Mouse (Mus musculus) heart, embryonic 16.5 days (tissue): ENCODE data around the gene Fbln1. TPM values are rescaled to one million over a fixed set of nuclear protein-coding genes. Genes with fewer than 3 reads are reported as not detected.

ENCODE experiments used
- ATAC-seq: fragments of 200-750 bp; cut with Nextera tagmentation; replicated peaks from 2 replicates; pipeline ENCODE4 v1.8.0; 2017; ENCODE audit warnings: moderate number of reproducible peaks; ENCODE audit not compliant: insufficient read depth, low FRiP score; ENCODE audit errors: extremely low read depth
- H3K27ac ChIP-seq: fragments of 300-500 bp; sonication (generic); 2 replicates; pipeline ENCODE4 v1.5.1; 2014; ENCODE audit warnings: mild to moderate bottlenecking, low read length, control low read depth, moderate library complexity
- H3K27me3 ChIP-seq: fragments of 300-500 bp; sonication (generic); 2 replicates; pipeline ENCODE4 v1.6.1; 2014; ENCODE audit warnings: low read length, mixed read lengths; ENCODE audit not compliant: control insufficient read depth, insufficient read depth
- H3K36me3 ChIP-seq: fragments of 300-500 bp; sonication (generic); 2 replicates; pipeline ENCODE4 v1.6.1; 2014; ENCODE audit not compliant: control insufficient read depth, insufficient read depth
- H3K4me1 ChIP-seq: fragments of 300-500 bp; sonication (generic); 2 replicates; pipeline ENCODE4 v1.6.1; 2014; ENCODE audit warnings: low read length, mixed read lengths; ENCODE audit not compliant: control insufficient read depth, insufficient read depth
- H3K4me2 ChIP-seq: fragments of 300-500 bp; sonication (generic); 2 replicates; pipeline ENCODE4 v1.6.1; 2014; ENCODE audit warnings: low read depth, mild to moderate bottlenecking, control low read depth, low read length
- H3K4me3 ChIP-seq: fragments of 300-500 bp; sonication (generic); 2 replicates; pipeline ENCODE4 v1.5.1; 2014; ENCODE audit warnings: mild to moderate bottlenecking, control low read depth, low read length
- H3K9ac ChIP-seq: fragments of 300-500 bp; sonication (generic); 2 replicates; pipeline ENCODE4 v1.6.1; 2014; ENCODE audit warnings: low read length, control low read depth
- H3K9me3 ChIP-seq: fragments of 300-500 bp; sonication (generic); replicated peaks from 2 replicates; pipeline ENCODE4 v1.6.1; 2016; ENCODE audit warnings: low read length; ENCODE audit not compliant: control insufficient read depth
- WGBS: fragments of 180-500 bp; shearing (Covaris S2); extraction: QIAGEN DNeasy Blood & Tissue Kit; methylation state at CpG from one replicate; pipeline ENCODE4 v1.1.7; 2014; 5-methylcytosine and 5-hydroxymethylcytosine counted together
- polyA plus RNA-seq: library from polyadenylated mRNA; unstranded; fragments of >200 nt; fragmentation: Nextera tagmentation; extraction: Ambion mirVana; gene quantifications from 2 replicates; pipeline ENCODE4 v1.2.1, GENCODE M21; 2015

The Fbln1 gene
- polyA plus RNA-seq, 1 experiment from 2014 or later = 109 TPM

DNA sequence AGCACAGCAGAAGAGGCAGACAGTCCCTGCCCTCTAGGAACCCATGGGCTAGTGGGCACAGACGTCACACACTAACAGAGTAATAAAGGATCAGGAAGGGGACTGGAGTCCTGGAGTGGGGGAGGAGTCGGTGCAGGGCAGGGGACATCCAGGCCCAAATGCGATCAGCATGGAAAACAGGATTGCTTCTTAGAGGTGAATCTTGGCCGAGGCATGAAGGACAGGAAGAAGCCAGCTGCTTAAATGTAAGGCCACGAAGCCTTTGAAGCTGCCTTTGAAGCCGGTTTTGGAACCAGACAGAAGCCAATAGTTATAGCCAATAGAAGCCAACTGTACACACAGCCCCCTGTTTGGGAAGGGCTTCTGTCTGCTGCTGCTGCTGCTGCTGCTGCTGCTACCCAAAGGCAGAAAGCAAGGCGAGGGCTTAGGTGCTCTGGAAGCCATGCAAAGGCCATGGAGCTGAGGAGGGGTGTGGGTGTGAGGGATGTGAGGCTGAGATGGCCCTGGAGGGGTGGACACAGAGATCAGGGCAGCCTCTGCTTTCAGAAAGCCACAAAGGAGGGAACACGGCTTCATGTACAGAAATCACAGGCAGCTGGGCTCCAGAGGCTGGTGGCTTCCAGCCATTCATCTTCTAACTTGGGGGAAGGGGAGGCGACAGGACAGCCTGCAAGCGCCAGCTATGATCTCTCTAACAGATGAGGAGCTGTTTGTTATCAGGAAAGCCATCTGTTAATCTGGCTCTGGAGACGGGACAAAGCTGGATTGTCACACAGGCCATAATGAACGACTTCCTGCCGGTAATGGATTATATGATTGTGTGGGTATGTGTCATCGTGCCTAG lies 5.1 kb upstream of the Fbln1 start:
- no peak overlapping the region for H3K9ac ChIP-seq
- H3K27me3 ChIP-seq = peaks cover 8% of the 10 kb centered on the region
- H3K4me2 ChIP-seq = no peak overlapping the region
- no peaks in the 10 kb centered on the region for H3K9me3 ChIP-seq
- no peak overlapping the region for H3K27ac ChIP-seq
- peaks cover 2% of the 10 kb centered on the region; the same call in 1 of the 2 replicates for H3K4me1 ChIP-seq
- H3K36me3 ChIP-seq = no peaks in the 10 kb centered on the region
- WGBS = 53% methylated on average over 14 of the region's 14 CpGs
- no peak overlapping the region for H3K4me3 ChIP-seq
- ATAC-seq = no peak

DNA sequence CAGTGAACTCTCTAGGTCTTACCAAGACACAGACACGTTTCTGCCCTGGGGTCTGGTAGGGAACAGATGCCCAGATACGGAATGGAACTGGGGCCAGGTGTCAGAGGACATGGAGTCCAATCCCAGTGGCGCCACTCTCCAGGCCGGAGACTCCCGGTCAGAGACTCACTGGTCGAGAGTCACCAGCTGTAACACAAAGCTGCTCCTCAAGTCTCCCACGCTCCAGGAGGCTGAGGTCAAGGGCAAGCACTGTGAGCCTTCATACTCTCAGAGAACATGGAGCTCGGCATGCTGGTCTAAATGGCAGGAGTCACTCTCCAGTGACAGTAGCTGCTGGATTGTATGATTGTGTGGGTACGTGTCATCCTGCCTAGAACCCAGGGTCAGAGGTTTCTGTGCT lies 3.5 kb upstream of the Fbln1 start:
- peaks cover 12% of the 10 kb centered on the region for H3K4me1 ChIP-seq
- no peak for ATAC-seq
- H3K9ac ChIP-seq = no peak overlapping the region
- no peak overlapping the region for H3K4me3 ChIP-seq
- no peaks in the 10 kb centered on the region for H3K36me3 ChIP-seq
- peaks cover 8% of the 10 kb centered on the region for H3K27me3 ChIP-seq
- no peak overlapping the region for H3K27ac ChIP-seq
- H3K4me2 ChIP-seq = no peak overlapping the region
- H3K9me3 ChIP-seq = no peaks in the 10 kb centered on the region
- 76% methylated on average over 9 of the region's 9 CpGs for WGBS

DNA sequence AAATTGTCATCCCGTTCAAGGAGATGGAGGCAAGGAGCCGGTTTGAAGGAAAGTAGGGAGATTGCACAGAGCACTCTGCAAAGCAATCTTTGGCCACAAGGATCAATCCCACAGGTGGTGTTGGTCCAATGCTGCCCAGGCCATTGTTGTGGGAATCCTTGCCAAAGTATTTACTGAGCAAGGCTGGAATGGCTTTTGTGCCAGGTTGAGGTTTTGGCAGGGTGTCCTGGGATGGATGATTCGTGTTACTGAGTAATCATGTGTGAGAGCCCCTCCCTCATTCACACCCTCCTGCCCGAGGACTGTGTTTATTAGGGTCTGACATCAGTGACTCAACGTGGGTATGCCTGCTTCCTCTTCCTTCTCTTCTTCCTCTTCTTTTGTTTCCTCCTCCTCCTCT lies 3.0 kb upstream of the Fbln1 start:
- H3K9me3 ChIP-seq = no peaks in the 10 kb centered on the region
- H3K4me2 ChIP-seq = no peak overlapping the region
- H3K4me3 ChIP-seq = no peak overlapping the region
- ATAC-seq = no peak
- no peaks in the 10 kb centered on the region for H3K36me3 ChIP-seq
- peaks cover 8% of the 10 kb centered on the region for H3K27me3 ChIP-seq
- H3K9ac ChIP-seq = no peak overlapping the region
- WGBS = 67% methylated on average over 5 of the region's 5 CpGs
- peaks cover 18% of the 10 kb centered on the region for H3K4me1 ChIP-seq
- H3K27ac ChIP-seq = no peak overlapping the region

DNA sequence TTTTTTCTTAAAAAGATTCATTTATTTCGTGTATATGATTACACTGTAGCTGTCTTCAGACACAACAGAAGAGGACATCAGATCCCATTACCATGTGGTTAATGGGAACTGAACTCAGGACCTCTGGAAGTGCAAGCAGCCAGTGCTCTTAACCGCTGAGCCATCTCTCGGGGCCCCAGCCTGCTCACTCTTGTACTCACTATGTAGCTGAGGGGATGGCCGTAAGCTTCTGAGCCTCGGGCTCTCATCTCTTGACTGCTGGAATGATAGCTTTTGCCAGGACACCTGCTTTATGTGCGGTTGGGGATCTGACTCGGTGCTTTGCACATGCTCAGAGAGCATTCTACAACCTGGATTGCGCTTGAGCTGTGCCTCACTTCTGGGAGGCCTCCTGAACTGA lies 1.4 kb upstream of the Fbln1 start:
- 0 out of 2 replicates have a peak, but pooled peaks cover 3% of the 10 kb centered on the region for H3K9me3 ChIP-seq
- H3K4me3 ChIP-seq = no peak overlapping the region
- H3K27ac ChIP-seq = no peak overlapping the region
- peaks cover 3% of the 10 kb centered on the region; the same call in 1 of the 2 replicates for H3K36me3 ChIP-seq
- H3K4me2 ChIP-seq = no peak overlapping the region
- ATAC-seq = no peak
- peaks cover 26% of the 10 kb centered on the region for H3K4me1 ChIP-seq
- H3K9ac ChIP-seq = no peak overlapping the region
- H3K27me3 ChIP-seq = peaks cover 8% of the 10 kb centered on the region; the same call in 1 of the 2 replicates
- 71% methylated on average over 8 of the region's 8 CpGs for WGBS

DNA sequence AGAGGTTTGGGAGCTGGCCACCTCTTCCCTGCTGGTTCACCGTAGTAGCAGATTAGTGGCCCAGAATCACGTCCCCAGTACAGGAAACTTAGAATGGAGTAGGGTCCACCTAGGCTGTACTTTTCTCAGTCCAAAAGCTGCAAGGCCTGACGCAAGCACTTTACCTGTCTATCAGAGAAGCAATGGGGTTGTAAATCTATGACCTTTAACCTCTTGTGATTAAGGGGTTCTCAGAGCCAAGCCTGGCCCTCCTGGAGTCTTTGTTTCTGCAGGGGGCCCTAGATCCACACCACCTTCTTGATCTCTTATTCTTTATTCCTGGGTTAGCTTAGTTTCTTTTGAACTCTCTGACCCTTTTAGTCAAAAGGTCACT lies 940 bp downstream of the Fbln1 start:
- H3K27ac ChIP-seq = peak overlapping the region; percentile 76
- no peak for ATAC-seq
- 40% methylated on average over 3 of the region's 3 CpGs for WGBS
- peak overlapping the region; percentile 72 for H3K9ac ChIP-seq
- peak overlapping the region; percentile 59 for H3K4me3 ChIP-seq
- H3K4me2 ChIP-seq = peak overlapping the region; percentile 70
- peaks cover 7% of the 10 kb centered on the region; the same call in 1 of the 2 replicates for H3K36me3 ChIP-seq
- H3K9me3 ChIP-seq = 0 out of 2 replicates have a peak, but pooled peaks cover 4% of the 10 kb centered on the region
- H3K4me1 ChIP-seq = peaks cover 30% of the 10 kb centered on the region
- peaks cover 8% of the 10 kb centered on the region; the same call in 1 of the 2 replicates for H3K27me3 ChIP-seq

DNA sequence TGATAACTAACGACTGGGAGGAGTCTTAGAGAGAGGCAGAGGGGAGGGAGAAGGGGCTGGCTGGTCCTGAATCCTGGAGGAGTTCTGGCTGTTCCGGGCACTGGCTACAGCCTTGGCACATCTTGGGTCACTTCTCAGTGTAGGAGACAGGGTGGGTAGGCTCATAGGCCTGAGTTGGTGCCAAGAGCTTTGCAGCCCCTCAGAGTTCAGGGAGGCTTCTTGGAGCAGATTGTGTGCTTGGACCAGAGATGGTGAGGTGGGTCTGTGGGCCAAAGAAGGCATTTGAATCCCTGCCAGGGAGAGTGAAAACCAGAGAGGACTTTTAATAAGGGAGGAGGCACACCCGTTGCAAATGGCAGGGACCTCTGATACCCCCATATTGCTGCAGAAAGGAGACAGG lies 1.3 kb downstream of the Fbln1 start:
- H3K36me3 ChIP-seq = peaks cover 7% of the 10 kb centered on the region; the same call in 1 of the 2 replicates
- WGBS = 38% methylated on average over 3 of the region's 3 CpGs
- peaks cover 30% of the 10 kb centered on the region for H3K4me1 ChIP-seq
- H3K9me3 ChIP-seq = 0 out of 2 replicates have a peak, but pooled peaks cover 4% of the 10 kb centered on the region
- peak overlapping the region; percentile 70 for H3K4me2 ChIP-seq
- peak overlapping the region; percentile 59 for H3K4me3 ChIP-seq
- H3K27me3 ChIP-seq = peaks cover 8% of the 10 kb centered on the region; the same call in 1 of the 2 replicates
- H3K9ac ChIP-seq = peak overlapping the region; percentile 72
- ATAC-seq = no peak
- H3K27ac ChIP-seq = peak overlapping the region; percentile 76

DNA sequence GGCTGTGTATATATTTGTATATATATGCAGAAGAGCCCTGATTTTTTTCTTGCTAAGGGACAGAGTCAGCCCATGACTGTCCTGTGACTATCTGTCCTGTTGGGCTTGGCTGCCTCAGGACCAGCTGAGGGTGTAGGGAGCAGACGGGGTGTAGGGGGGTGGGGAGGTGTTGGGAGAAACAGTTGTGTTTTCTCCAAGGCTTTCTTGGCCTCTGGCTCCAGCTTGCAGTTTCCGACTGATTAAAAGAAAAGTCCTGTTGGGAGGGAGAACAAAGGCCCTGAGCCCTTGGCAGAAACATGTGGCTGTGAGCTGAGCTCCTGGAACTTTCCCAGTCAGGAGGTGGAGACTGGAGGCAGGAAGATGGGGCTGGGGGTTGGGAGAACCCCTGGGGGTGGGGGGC lies 2.0 kb downstream of the Fbln1 start:
- Histone ChIP-seq H3K9ac (peak overlapping the region; percentile 53), H3K36me3 (peaks cover 7% of the 10 kb centered on the region; the same call in 1 of the 2 replicates), H3K9me3 (0 out of 2 replicates have a peak, but pooled peaks cover 4% of the 10 kb centered on the region), H3K4me1 (peaks cover 30% of the 10 kb centered on the region), H3K4me2 (peak overlapping the region; percentile 70), H3K27ac (peak overlapping the region; percentile 76), H3K27me3 (peaks cover 8% of the 10 kb centered on the region; the same call in 1 of the 2 replicates), H3K4me3 (peak overlapping the region; percentile 59)
- ATAC-seq = peak; percentile 51
- WGBS = 26% methylated on average over 2 of the region's 2 CpGs

DNA sequence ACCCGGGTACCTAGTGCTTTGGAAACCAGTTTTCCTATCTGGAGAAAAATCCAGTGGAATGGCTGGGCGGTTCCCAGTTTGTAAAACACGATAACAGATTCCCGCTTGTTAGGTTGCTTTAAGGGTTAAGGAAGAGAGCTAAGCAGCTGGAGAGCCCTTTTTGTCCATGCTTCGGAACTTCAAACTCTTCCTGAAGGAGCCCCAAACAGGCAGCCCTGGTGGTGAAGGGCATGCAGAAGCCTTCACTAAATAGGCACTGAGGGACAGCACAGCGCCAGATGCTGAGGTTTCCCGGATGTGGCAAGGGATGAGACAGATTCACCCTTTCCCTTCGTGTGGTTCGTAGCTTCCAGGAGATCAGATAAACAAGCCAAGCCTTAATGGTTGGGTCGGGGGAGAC lies 2.6 kb downstream of the Fbln1 start:
- WGBS = 24% methylated on average over 10 of the region's 10 CpGs
- Histone ChIP-seq H3K36me3 (peaks cover 7% of the 10 kb centered on the region; the same call in 1 of the 2 replicates), H3K27ac (peak overlapping the region; percentile 76), H3K27me3 (peaks cover 8% of the 10 kb centered on the region; the same call in 1 of the 2 replicates), H3K9me3 (0 out of 2 replicates have a peak, but pooled peaks cover 4% of the 10 kb centered on the region), H3K4me2 (peak overlapping the region; percentile 70), H3K4me1 (peaks cover 30% of the 10 kb centered on the region), H3K4me3 (peak overlapping the region; percentile 59), H3K9ac (peak overlapping the region; percentile 53)
- ATAC-seq = no peak

DNA sequence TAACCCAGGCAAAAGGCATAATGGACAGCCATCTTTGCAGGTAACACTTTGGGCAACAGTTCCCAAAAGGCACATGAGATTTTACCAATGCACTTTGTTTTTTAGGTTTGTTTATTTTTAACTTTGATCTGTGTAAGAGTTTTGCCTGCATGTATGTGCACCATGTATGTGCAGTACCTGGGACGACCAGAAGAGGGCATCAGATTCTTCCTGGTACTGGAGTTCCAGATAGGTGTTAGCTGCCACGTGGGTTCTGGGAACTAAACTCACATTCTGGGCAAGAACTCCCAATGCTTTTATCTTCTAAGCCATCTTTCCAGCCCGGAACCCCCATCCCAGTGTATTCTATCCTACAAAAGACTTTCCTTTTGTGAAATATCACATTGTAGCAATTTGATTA lies 3.6 kb downstream of the Fbln1 start:
- Histone ChIP-seq H3K4me2 (no peak overlapping the region), H3K4me1 (peaks cover 30% of the 10 kb centered on the region), H3K27ac (no peak overlapping the region), H3K9me3 (0 out of 2 replicates have a peak, but pooled peaks cover 4% of the 10 kb centered on the region), H3K27me3 (peaks cover 2% of the 10 kb centered on the region; the same call in 1 of the 2 replicates), H3K4me3 (no peak overlapping the region), H3K36me3 (peaks cover 7% of the 10 kb centered on the region; the same call in 1 of the 2 replicates), H3K9ac (no peak overlapping the region)
- ATAC-seq = no peak
- WGBS = 93% methylated on average over 3 of the region's 3 CpGs
